8 mouse cellular contexts compared by ENCODE assay signal in the genomic region with DNA sequence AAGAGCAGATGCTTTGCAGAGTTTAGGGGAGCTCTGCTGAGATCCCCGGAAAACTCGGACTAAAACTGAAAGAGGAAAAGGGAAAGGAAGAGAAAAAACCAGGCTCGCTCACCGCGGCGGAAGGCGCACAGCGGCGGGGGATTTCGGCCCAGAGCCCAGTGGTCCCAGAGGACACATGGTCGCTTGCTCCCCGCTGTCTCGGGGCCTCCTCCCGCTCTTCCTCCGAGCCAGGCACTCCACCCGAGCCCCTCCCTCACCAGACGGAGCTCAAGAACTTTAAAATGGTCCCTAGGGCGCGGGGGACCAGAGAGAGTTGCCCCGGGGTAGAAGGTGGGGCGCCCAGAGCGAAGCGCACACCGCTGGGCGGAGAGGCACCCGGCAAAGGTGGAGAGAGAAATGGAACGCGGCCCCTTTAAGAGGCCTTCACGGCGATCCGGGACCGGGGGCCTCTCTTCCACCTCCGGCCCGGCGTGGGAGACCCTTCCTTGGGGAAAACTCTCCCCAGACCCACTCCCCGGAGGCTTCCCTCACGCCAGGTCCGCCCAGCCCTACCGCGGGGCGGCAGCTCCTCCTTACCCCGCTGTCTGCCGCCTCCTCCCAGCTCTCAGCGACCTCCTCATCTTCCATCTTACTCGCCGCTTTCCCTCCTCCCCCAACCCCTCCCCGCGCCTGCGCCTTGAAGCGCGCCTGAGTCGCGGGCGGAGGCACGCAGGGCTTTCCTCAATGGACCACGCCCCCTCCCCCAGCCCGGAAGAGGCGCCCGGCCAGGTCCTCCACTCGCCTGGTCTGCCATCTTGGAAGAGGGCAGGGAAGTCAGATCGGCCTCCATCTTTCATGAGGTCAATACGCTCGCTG. TPM values are rescaled to one million over a fixed set of nuclear protein-coding genes. Genes with fewer than 3 reads are reported as not detected.
DNase-seq lines count a peak whose midpoint lies in the region; ATAC-seq lines count a peak whose summit lies in the region.

Gene Szrd1, minus strand, starts transcription at position 660 of the 855 bp plus-strand sequence.

- peak; percentile 99 for DNase-seq in T-cell, adult 2 months (ENCODE audit: low spot score)
- peak; percentile 98 to 100 for DNase-seq in cerebellum, postnatal 36 days
- peak; percentile 99 for DNase-seq in gastrocnemius, adult 18-20 months (ENCODE audit: low spot score)
- DNase-seq in left cerebral cortex, adult 18-20 months (ENCODE audit: low spot score in 2 of 2) = peak; percentile 99
- DNase-seq in right cerebral cortex, adult 18-20 months = peak; percentile 99
- DNase-seq in urinary bladder, postnatal 10 days (ENCODE audit: low spot score) = peak; percentile 97

- under 1% methylated on average over 60 of the region's 63 CpGs for WGBS in hindbrain, embryonic 16.5 days
- WGBS in macrophage (ENCODE audit: missing documents) = under 1% methylated on average over 59 of the region's 63 CpGs

- H3K9ac ChIP-seq in hindbrain, embryonic 16.5 days (ENCODE audit: low read depth, low read length) = peak within 1 kb of the TSS; percentile 76

- H3K4me2 ChIP-seq in hindbrain, embryonic 16.5 days (ENCODE audit: low read length) = peak within 1 kb of the TSS; percentile 97

- peak; percentile 94 for ATAC-seq in hindbrain, embryonic 16.5 days

- peak within 1 kb of the TSS; percentile 91 for H3K27ac ChIP-seq in hindbrain, embryonic 16.5 days (ENCODE audit: low read depth, low read length)
- H3K27ac ChIP-seq in macrophage = peak within 1 kb of the TSS; percentile 83

- no peaks in the 10 kb centered on the region for H3K9me3 ChIP-seq in hindbrain, embryonic 16.5 days (ENCODE audit: control insufficient read depth, low read length)

- no peaks in the 10 kb centered on the region for H3K36me3 ChIP-seq in hindbrain, embryonic 16.5 days (ENCODE audit: control insufficient read depth, insufficient read depth, low read length)
- H3K36me3 ChIP-seq in macrophage (ENCODE audit: inconsistent target) = no peaks in the 10 kb centered on the region

- H3K79me2 ChIP-seq in macrophage (ENCODE audit: inconsistent target) = peaks cover 47% of the 10 kb centered on the region

- H3K4me1 ChIP-seq in hindbrain, embryonic 16.5 days (ENCODE audit: control insufficient read depth, insufficient read depth, low read depth, low read length) = peaks cover 33% of the 10 kb centered on the region

- peak within 1 kb of the TSS; percentile 68 for H3K4me3 ChIP-seq in hindbrain, embryonic 16.5 days (ENCODE audit: low read length)
- peak within 1 kb of the TSS; percentile 86 for H3K4me3 ChIP-seq in macrophage (ENCODE audit: inconsistent target)

- H3K27me3 ChIP-seq in hindbrain, embryonic 16.5 days (replicated peaks; ENCODE audit: control insufficient read depth, insufficient read depth, low read length) = no peaks in the 10 kb centered on the region

RNA-seq across cellular contexts. Expression of gene Szrd1, which starts in this region (rescaled TPM):
- total RNA-seq in gastrocnemius, adult 18-20 months (2021) = 100 to 1,000 TPM; 160 to 163 TPM
- polyA plus RNA-seq in hindbrain, embryonic 16.5 days (2015; fragmentation: Nextera tagmentation; extraction: Ambion mirVana) = 22.4 and 23.9 TPM in 2 replicates
- 10 to 100 TPM; 51.3 to 54.1 TPM for total RNA-seq in left cerebral cortex, adult 18-20 months (2021)
- total RNA-seq in macrophage (2018; cell fraction: chromatin; rRNA removed) = 10 to 100 TPM; 23.6 to 59.4 (median 36.0) TPM
- total RNA-seq in macrophage (2018; cell fraction: cytosol; rRNA removed) = 100 to 1,000 TPM in 2 of 26 experiments, 10 to 100 TPM in 24; 75.1 to 105 (median 85.7) TPM
- total RNA-seq in macrophage (2018; cell fraction: nucleus; rRNA removed) = 10 to 100 TPM; 37.3 to 81.8 (median 59.9) TPM
- polyA plus RNA-seq in macrophage (2018) = 80.7 to 108 TPM (median 104 TPM) in 3 replicates

Comparison
In these comparisons a context has a peak if more than half of its experiments do, and no peak if none do; other contexts are left out.
1. Peak in every context shown above with its lines: DNase-seq, ATAC-seq, H3K4me3 ChIP-seq and H3K27ac ChIP-seq.